Mouse (Mus musculus) neural tube, embryonic 14.5 days (tissue): ENCODE data around the gene Dab2ip. TPM values are rescaled to one million over a fixed set of nuclear protein-coding genes. Genes with fewer than 3 reads are reported as not detected.

Experiments
- ATAC-seq: fragments of 200-750 bp; cut with Nextera tagmentation; 2 replicates; pipeline ENCODE4 v1.8.0; 2017; ENCODE audit warnings: low read depth, mild to moderate bottlenecking, moderate TSS enrichment, moderate library complexity
- H3K27ac ChIP-seq: fragments of 300-500 bp; sonication (generic); 2 replicates; pipeline ENCODE4 v1.5.1; 2014; ENCODE audit warnings: low read depth, mild to moderate bottlenecking, control low read depth, low read length, moderate library complexity, mixed read lengths
- H3K27me3 ChIP-seq: fragments of 300-500 bp; sonication (generic); 2 replicates; pipeline ENCODE4 v1.6.1; 2014; ENCODE audit warnings: low read length; ENCODE audit not compliant: control insufficient read depth, insufficient read depth
- H3K36me3 ChIP-seq: fragments of 300-500 bp; sonication (generic); 2 replicates; pipeline ENCODE4 v1.6.1; 2014; ENCODE audit warnings: low read length, mixed read lengths; ENCODE audit not compliant: control insufficient read depth, insufficient read depth
- H3K4me1 ChIP-seq: fragments of 300-500 bp; sonication (generic); 2 replicates; pipeline ENCODE4 v1.6.1; 2014; ENCODE audit warnings: low read length; ENCODE audit not compliant: control insufficient read depth, insufficient read depth
- H3K4me2 ChIP-seq: fragments of 300-500 bp; sonication (generic); 2 replicates; pipeline ENCODE4 v1.6.1; 2014; ENCODE audit warnings: mild to moderate bottlenecking, low read depth, low read length, control low read depth
- H3K4me3 ChIP-seq: fragments of 300-500 bp; sonication (generic); 2 replicates; pipeline ENCODE4 v1.5.1; 2014; ENCODE audit warnings: low read depth, low read length, control low read depth, mixed read lengths
- H3K9ac ChIP-seq: fragments of 300-500 bp; sonication (generic); replicated peaks from 2 replicates; pipeline ENCODE4 v1.6.1; 2014; ENCODE audit warnings: low read depth, mild to moderate bottlenecking, control low read depth, low read length, mixed read lengths
- H3K9me3 ChIP-seq: fragments of 300-500 bp; sonication (generic); 2 replicates; pipeline ENCODE4 v1.6.1; 2016; ENCODE audit warnings: low read length; ENCODE audit not compliant: control insufficient read depth
- WGBS: fragments of 180-500 bp; shearing (Covaris S2); extraction: QIAGEN DNeasy Blood & Tissue Kit; methylation state at CpG from one replicate; pipeline ENCODE4 v1.1.7; 2014; 5-methylcytosine and 5-hydroxymethylcytosine counted together
- polyA plus RNA-seq: library from polyadenylated mRNA; unstranded; fragments of >200 nt; fragmentation: Nextera tagmentation; extraction: Ambion mirVana; gene quantifications from 2 replicates; pipeline ENCODE4 v1.2.1, GENCODE M21; 2014

The Dab2ip gene
- polyA plus RNA-seq, 1 experiment from 2014 or later, result 48.5 TPM

GRCm38 (mm10) chr2:35640576-35640975, 82.5 kb downstream of the Dab2ip start:
- H3K27ac ChIP-seq, result no peak overlapping the region
- no peak for ATAC-seq
- no peaks in the 10 kb centered on the region for H3K9me3 ChIP-seq
- no peak overlapping the region for H3K4me2 ChIP-seq
- H3K36me3 ChIP-seq, result no peaks in the 10 kb centered on the region
- H3K9ac ChIP-seq, result no peak overlapping the region
- WGBS, result 88% methylated on average over 13 of the region's 13 CpGs
- H3K27me3 ChIP-seq, result no peaks in the 10 kb centered on the region
- peaks cover 3% of the 10 kb centered on the region; the same call in 1 of the 2 replicates for H3K4me1 ChIP-seq
- H3K4me3 ChIP-seq, result no peak overlapping the region

- H3K4me1 ChIP-seq, result peaks cover 3% of the 10 kb centered on the region; the same call in 1 of the 2 replicates
- H3K27ac ChIP-seq, result no peak overlapping the region
- no peaks in the 10 kb centered on the region for H3K9me3 ChIP-seq
- no peak overlapping the region for H3K4me3 ChIP-seq
- no peak overlapping the region for H3K9ac ChIP-seq
- no peaks in the 10 kb centered on the region for H3K36me3 ChIP-seq
- 82% methylated on average over 7 of the region's 7 CpGs for WGBS
- H3K27me3 ChIP-seq, result no peaks in the 10 kb centered on the region
- ATAC-seq, result no peak
- H3K4me2 ChIP-seq, result no peak overlapping the region
These were observed 84.2 kb downstream of the Dab2ip start for GRCm38 (mm10) chr2:35642224-35642623.

- 93% methylated on average over 8 of the region's 8 CpGs for WGBS
- no peaks in the 10 kb centered on the region for H3K9me3 ChIP-seq
- H3K4me1 ChIP-seq, result 0 out of 2 replicates have a peak, but pooled peaks cover 2% of the 10 kb centered on the region
- no peak overlapping the region for H3K9ac ChIP-seq
- no peaks in the 10 kb centered on the region for H3K27me3 ChIP-seq
- H3K4me3 ChIP-seq, result no peak overlapping the region
- H3K36me3 ChIP-seq, result no peaks in the 10 kb centered on the region
- H3K4me2 ChIP-seq, result no peak overlapping the region
- no peak overlapping the region for H3K27ac ChIP-seq
- no peak for ATAC-seq
These were observed 88.5 kb downstream of the Dab2ip start for GRCm38 (mm10) chr2:35646553-35646952.

GRCm38 (mm10) chr2:35649708-35650107, 91.6 kb downstream of the Dab2ip start:
- Histone ChIP-seq H3K27me3 (no peaks in the 10 kb centered on the region), H3K4me2 (no peak overlapping the region), H3K4me1 (0 out of 2 replicates have a peak, but pooled peaks cover 3% of the 10 kb centered on the region), H3K9me3 (no peaks in the 10 kb centered on the region), H3K36me3 (no peaks in the 10 kb centered on the region), H3K27ac (no peak overlapping the region), H3K4me3 (no peak overlapping the region), H3K9ac (no peak overlapping the region)
- peak; percentile 68; the same call in 1 of the 2 replicates for ATAC-seq
- 31% methylated on average over 4 of the region's 4 CpGs for WGBS

GRCm38 (mm10) chr2:35651297-35651731, 93.2 kb downstream of the Dab2ip start:
- Histone ChIP-seq H3K4me2 (no peak overlapping the region), H3K4me3 (no peak overlapping the region), H3K9me3 (no peaks in the 10 kb centered on the region), H3K4me1 (0 out of 2 replicates have a peak, but pooled peaks cover 3% of the 10 kb centered on the region), H3K9ac (no peak overlapping the region), H3K27ac (no peak overlapping the region), H3K27me3 (no peaks in the 10 kb centered on the region), H3K36me3 (no peaks in the 10 kb centered on the region)
- 40% methylated on average over 6 of the region's 6 CpGs for WGBS
- 0 out of 2 replicates have a peak, but pooled peaks have one; percentile 28 for ATAC-seq

- 86% methylated on average over 4 of the region's 4 CpGs for WGBS
- Histone ChIP-seq H3K27ac (no peak overlapping the region), H3K4me1 (0 out of 2 replicates have a peak, but pooled peaks cover 3% of the 10 kb centered on the region), H3K36me3 (no peaks in the 10 kb centered on the region), H3K9ac (no peak overlapping the region), H3K9me3 (no peaks in the 10 kb centered on the region), H3K27me3 (no peaks in the 10 kb centered on the region), H3K4me3 (no peak overlapping the region), H3K4me2 (no peak overlapping the region)
- ATAC-seq, result no peak
These were observed 94.9 kb downstream of the Dab2ip start for GRCm38 (mm10) chr2:35652984-35653383.

- 93% methylated on average over 6 of the region's 6 CpGs for WGBS
- Histone ChIP-seq H3K4me1 (0 out of 2 replicates have a peak, but pooled peaks cover 3% of the 10 kb centered on the region), H3K27me3 (no peaks in the 10 kb centered on the region), H3K27ac (no peak overlapping the region), H3K4me3 (no peak overlapping the region), H3K9me3 (no peaks in the 10 kb centered on the region), H3K4me2 (no peak overlapping the region), H3K9ac (no peak overlapping the region), H3K36me3 (no peaks in the 10 kb centered on the region)
- no peak for ATAC-seq
These were observed 96.7 kb downstream of the Dab2ip start for GRCm38 (mm10) chr2:35654795-35655194.

GRCm38 (mm10) chr2:35655996-35656395, 97.9 kb downstream of the Dab2ip start:
- Histone ChIP-seq H3K27ac (no peak overlapping the region), H3K9ac (no peak overlapping the region), H3K4me1 (0 out of 2 replicates have a peak, but pooled peaks cover 3% of the 10 kb centered on the region), H3K4me3 (no peak overlapping the region), H3K36me3 (no peaks in the 10 kb centered on the region), H3K4me2 (no peak overlapping the region), H3K27me3 (no peaks in the 10 kb centered on the region), H3K9me3 (no peaks in the 10 kb centered on the region)
- no peak for ATAC-seq
- 47% methylated on average over 8 of the region's 8 CpGs for WGBS

- peaks cover 5% of the 10 kb centered on the region for H3K4me1 ChIP-seq
- no peaks in the 10 kb centered on the region for H3K27me3 ChIP-seq
- H3K9me3 ChIP-seq, result no peaks in the 10 kb centered on the region
- WGBS, result 57% methylated on average over 3 of the region's 3 CpGs
- H3K27ac ChIP-seq, result no peak overlapping the region
- H3K4me3 ChIP-seq, result no peak overlapping the region
- no peaks in the 10 kb centered on the region for H3K36me3 ChIP-seq
- ATAC-seq, result no peak
- no peak overlapping the region for H3K9ac ChIP-seq
- H3K4me2 ChIP-seq, result no peak overlapping the region
These were observed 100.2 kb downstream of the Dab2ip start for GRCm38 (mm10) chr2:35658311-35658710.
